Mouse (Mus musculus): ENCODE data around the gene Apbb1.

The Apbb1 gene

DNA sequence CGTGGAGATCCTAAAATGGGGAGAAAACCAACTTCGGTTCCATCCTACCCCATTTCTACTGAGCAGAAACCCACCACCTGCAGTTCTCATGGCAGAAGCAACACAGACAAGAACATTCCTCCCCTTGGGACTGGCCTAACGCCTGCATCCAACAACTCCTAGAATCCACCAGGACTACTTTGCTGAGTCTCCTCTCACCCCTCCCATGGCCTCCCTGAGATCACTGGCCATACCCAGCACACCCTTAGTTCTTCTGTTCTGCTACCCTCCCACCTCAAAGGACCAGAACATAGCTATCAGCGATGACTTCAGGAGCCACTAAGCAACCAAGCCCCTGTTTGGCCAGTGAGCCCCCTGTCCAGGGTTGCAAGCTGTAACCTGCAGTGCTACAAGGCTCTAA, 10.7 kb downstream of the Apbb1 start:
- no peak for DNase-seq (ENCODE audit: low spot score in 2 of 2)

DNA sequence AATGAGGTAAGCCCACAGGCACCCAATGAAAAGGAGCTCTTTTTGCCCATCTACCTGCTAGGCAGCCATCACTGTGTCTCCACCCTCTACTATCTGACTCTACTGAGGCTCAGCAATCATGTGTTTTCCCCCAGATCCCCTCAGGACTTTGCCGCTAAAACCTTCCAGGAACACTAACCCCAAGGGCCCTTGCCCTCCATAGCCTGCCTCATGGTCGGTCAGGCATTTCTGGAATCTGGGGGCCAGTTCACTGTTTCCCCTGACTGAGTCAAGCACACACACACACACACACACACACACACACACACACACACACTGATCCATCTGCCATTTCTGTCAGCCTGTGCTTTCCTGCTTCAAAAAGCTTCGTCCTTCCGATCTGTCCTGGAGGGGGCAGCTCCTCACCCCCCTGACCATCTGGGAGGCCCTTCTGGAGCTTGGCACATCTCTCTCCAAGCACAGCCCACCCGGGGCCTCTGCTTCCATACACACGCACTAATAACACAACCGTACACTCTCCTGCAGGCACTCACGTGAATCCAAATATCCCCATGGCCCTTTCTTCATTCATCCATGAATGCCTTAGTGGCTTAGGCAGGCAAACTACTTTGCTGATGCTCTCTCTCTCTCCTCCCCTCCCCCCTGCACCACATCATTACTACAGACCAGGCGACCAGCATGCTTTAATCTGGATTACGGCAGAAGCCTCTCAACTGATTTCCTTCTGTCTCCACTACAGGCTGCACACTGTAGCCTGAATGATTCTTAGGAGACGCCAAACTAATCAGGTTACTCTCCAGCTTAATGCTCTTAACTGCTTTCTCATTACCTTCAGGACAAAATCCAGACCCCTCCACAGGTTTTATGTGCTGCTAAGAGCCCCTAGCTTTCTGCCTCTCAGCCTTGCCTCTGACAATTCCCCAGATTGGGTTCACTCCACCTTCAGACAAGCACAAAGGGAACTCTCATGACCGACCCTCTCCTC, 11.6 kb downstream of the Apbb1 start:
- DNase-seq (ENCODE audit: low spot score in 2 of 2): no peak

DNA sequence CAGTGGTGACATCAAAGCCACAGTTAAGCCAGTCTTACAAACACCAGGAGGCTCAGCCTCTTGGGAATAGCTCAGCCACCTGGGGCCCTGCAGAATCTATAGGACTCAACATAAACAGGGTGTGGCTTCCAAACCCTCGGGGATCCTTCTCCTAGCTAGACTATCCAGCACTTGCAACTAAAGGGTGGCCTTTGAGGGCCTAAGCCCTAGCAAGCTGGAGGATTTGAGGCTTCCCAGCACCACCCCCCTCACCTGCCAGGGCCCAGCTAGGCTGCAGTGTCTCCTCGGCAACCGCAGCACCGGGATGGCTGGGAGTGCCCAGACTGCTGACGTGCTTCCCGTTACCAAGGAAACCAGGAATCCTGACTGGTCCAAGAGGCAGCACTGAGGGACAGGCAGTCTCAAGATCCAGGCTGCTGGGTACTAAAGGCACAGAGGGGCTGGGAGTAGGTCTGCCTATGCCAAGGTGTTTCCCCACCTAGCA, 12.4 kb downstream of the Apbb1 start:
- no peak for DNase-seq (ENCODE audit: low spot score in 2 of 2)

DNA sequence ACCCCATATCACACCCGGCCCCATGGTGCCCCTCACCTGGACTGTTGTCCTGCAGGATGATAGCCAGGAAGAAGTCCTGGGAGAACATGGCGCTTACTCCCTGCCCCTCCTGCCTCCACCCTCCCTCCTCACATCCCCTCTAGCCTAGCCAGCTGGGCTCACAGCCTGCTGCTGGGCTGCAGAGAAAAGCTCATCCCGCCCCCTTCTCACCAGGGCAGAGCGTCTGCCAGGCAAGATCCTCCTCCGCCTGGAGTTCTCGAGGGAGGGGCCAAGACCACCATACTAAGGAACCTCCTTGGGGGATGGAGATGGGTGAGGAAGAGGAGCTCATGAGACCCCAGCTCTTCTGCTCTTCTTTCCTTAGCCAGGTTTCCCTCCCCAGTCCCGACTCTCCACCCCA, 12.9 kb downstream of the Apbb1 start:
- DNase-seq (ENCODE audit: low spot score in 2 of 2): no peak

DNA sequence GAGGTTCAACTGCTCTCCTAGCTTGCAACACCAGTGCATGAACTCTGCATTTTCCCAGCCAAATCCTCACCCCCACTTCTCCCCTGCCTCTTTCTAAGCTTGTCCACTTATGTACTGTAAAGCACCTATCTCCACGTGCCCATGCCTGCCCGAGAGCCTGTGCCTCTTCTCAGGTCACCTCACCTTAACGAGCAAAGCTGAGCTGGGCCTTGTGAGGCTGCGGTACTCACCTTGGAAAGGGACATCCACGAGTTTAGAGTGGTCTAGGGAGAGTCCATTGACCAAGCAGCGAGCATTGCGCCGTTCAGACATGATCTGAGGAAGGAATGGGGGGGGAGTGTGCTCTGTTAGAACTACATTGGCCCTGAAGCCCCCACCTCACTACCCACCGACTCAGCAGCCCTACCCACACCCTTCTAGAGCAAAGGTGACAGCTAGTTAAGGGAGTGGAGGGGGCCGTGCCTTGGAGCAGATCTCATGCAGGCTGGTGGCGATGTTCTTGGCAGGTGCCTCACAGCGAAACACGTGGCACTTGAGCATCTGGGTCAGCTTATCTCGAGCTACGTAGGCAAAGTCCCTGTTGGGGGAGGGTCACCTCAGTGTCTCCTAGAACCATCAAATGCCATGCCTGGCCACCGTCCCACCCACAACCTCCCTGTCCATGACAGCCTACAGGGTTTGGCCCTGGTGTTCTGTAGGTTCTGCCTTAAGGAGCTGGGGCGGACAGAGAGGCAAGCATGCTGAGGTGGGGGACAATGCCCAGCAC, 16.2 kb downstream of the Apbb1 start:
- no peak for DNase-seq (ENCODE audit: low spot score in 2 of 2)

DNA sequence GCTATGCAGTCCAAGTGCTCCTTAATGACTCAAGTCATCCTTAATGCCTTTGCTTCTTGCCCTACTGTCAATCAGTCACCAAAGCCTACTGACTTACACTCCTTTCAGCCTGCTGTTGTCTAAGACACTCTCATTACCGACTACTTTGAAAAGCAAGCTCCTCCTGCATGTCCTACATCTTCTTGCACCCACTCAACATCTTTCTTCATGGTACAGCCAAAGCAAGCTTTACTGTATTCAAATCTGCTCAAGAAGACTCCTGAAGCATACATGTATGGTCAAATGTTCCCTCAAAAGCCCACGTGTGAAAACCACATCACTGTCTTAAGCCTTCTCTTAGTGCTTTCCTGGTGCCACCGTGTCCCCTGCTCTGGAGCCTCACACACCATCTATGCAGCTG, 18.1 kb downstream of the Apbb1 start:
- DNase-seq (ENCODE audit: low spot score in 2 of 2): no peak

DNA sequence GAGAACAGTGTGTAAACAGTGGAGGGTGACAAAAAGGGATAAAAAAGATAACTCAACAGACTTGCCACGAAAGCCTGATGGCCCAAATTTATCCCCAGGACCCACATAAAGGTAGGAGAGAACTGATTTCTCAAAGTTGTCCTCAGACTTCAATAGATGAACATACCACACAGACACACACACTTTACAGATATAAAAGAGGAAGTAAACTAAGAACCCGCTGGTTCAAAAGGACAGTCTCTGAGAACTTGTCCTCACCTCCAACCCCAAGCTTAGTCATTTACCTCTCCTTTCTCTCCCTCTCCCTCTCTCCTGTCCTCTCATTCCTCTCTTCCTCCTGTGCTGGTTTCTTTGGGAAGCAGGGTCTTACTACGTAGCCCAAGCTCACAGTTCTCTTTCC, 19.1 kb downstream of the Apbb1 start:
- DNase-seq (ENCODE audit: low spot score in 2 of 2): no peak

DNA sequence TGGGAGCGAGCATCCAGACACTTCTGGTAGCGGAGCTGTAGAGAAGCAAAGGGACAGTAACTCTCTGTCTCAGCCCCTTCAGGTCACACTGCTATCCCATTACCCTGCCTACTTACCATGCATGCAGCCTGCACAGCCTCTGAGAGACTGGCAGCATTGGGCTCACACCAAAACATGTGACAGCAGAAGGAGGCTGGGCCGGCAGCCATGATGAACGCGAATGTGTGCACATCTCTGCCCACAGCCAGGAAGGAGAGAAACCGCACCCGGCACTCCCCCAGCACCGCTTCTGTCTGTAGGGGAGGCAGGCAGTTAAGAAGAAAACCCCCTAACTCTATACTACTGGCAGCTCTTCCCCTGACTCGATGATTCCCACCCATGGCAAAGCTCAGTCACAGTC, 22.4 kb downstream of the Apbb1 start:
- DNase-seq (ENCODE audit: low spot score in 2 of 2): no peak

DNA sequence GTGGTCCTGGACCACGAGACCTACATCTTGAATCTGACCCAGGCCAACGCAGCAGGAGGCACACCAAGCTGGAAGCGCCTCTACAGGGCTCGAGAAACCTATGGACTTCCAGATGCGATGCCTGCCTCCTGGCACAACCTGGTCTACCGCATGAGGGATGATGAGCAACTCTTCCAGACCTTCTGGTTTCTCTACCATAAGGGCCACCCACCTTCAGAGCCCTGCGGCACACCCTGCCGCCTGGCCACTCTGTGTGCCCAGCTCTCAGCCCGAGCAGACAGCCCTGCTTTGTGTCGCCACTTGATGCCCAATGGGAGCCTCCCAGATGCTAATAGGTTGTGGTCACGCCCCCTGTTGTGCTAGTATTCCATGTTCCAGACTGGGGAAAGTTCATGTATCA, 23.8 kb downstream of the Apbb1 start:
- no peak for DNase-seq (ENCODE audit: low spot score in 2 of 2)

DNA sequence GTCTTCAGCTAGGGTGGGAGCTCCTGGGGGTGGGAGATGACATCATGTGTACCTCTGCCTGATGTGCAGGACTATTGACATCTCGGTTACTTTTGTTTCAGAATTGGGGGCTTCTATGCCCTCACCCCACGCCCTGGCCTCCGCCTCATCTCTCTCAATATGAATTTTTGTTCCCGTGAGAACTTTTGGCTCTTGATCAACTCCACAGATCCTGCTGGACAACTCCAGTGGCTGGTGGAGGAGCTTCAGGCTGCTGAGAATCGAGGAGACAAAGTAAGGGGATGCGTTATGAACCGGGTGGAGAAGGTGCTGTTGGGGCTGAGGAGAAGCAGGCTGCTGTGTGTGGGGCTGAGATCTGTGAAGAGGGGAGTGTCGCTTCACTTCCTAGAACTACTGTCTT, 25.0 kb downstream of the Apbb1 start:
- DNase-seq (ENCODE audit: low spot score in 2 of 2): no peak

DNA sequence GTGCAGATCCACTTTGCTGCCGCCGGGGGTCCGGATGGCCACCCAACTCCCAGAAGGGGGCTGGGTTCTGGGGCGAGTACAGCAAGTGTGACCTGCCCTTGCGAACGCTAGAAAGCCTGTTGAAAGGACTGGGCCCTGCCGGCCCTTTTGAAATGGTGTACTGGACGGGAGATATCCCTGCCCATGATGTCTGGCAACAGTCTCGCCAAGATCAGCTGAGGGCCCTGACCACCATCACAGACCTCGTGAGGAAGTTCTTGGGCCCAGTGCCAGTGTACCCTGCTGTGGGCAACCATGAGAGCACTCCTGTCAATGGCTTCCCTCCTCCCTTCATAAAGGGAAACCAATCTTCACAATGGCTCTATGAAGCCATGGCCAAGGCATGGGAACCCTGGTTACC, 25.9 kb downstream of the Apbb1 start:
- no peak for DNase-seq (ENCODE audit: low spot score in 2 of 2)

DNA sequence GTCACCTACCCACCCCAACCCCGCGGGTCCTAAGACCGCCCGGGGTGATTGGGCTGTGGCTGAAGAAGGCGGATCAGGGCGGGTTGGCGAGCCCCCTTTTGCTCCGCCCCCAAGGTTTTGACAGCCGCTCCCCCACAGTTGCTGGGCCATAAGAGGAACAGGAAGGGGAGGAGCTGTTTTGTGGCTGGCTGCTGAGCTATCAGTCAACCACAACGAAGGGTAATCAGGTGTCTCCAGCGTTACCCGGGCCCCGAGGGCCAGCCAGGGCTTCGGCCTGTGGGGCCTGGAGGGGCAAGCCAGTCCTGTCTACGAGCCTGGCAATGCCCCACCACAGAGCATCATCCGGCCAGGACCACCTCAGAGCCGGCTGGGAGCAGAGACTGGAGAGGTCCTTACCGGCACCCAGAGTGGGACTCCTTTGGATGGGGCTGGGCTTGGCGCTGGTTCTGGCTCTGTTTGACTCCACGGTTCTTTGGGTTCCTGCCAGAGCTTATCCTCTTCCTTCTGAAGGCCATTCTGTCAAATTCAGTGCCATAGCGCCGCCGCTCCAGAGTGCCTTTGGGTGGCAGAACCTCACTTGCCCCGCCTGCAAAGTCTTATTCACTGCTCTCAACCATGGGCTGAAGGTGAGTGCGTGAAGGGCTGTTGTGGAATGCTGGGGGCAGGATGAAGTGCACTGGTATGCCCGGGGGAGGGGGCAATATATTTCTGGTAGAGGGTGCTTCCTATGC, 27.1 kb downstream of the Apbb1 start, which contains the start of gene Smpd1:
Gene Smpd1 (plus strand): TSS at position 149 of the 731 bp plus-strand sequence.
- DNase-seq (ENCODE audit: low spot score in 2 of 2): peak; percentile 71 to 79

DNA sequence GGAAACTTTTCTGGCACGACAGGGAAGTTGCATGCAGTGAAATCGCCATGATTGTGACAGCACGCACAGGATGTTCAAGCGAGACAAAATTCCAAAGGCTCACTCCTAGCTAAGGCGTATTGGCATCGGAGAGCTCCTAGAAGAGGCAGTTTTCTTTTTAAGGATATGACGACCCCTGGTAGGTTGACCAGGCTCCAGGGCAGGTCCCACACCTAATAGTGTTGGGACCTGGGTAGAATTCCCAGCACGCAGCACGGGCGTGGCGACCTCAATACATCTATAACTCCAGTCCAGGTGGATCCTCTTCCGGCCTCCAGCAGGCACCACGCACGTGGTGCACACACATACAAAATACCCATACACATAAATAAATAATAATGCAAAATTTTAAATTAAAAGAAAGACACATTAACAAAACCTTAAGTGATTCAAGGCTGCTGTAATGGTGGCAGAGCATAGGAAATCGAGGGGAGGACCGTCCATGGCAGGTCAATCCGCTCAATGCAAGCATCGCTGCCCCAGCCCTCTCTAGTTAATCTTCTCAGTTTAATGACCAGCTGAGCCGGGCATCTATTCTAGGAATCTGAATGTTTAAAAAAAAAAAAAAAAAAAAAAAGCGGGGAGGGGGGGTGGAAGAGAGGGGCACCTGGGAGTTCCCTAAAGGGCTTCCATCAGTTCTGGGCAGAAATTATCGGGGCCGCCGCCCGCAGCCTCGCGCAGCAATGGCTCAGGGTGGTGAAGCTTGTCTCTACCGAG, 27.8 kb downstream of the Apbb1 start:
- DNase-seq (ENCODE audit: low spot score in 2 of 2): no peak

DNA sequence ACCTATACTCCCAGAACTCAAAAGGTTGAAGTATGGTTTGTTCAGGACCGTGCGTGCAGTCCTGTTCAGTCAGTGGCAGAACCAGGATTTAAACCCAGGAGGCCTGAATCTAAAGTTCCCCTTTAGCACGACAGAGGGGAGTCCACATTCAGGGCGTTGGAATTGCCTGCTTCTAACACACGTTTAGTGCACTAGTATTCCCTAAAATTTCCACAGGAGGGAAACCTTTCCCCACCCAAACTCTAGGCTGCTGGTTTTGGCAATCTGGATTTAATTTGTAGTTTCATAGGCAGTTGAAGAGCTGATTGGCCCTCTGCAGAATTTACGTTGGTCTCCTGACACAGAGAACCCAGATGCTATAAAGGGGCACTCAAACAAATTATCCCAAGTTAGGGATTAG, 32.4 kb downstream of the Apbb1 start:
- no peak for DNase-seq (ENCODE audit: low spot score in 2 of 2)

DNA sequence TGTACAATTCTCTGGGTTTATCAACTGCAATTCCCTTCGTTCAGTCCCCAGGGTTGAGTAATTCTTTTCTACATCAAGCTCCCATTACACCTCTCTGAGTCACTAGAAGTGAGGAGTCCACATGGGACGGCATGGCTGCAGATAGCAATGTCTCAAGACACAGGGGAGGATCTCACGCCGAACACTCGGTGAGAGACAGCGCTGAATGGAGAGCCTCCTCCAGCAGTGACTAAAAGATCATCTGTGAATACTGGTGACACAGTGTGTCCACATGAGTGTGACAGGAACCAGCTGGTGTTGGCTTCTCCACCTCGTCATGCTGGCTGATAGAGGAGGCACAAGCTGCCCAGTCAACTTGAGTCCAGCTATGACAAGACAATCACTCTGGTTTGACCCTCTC, 33.5 kb downstream of the Apbb1 start:
- no peak for DNase-seq (ENCODE audit: low spot score in 2 of 2)

DNA sequence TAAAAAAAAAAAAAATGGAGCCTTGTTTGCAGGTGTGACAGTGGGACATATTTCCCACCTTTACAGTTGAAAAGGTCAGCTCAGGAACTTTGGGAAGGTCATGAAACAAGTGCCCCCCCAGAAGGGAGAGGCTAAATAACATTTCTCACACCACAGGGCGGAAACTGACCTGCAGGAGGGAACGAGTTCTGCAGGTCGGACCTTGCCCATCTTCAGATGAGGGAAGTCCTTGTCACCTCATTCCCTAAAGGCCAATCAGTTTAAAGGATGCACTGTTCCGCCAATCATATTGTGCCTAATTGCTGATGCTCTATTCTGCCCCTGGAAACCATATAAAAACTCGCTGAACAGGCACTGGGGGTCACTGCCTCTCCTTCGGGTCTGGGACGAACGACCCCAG, 35.5 kb downstream of the Apbb1 start:
- no peak for DNase-seq (ENCODE audit: low spot score in 2 of 2)

DNA sequence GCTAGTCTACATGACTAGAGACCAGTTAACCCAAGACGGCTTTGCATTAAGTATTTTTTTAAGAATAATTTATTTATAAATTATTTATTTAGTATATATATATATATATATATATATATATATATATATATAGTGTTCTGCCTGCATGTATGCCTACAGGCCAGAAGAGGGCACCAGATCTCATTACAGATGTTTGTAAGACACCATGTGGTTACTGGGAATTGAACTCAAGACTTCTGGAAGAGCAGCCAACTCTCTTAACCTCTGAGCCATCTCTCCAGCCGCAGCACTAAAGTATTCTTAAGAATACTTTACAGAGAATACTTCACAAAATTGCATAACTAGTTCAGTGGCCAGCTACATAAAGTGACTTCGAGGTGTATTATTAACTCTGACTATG, 47.3 kb downstream of the Apbb1 start:
- no peak for DNase-seq (ENCODE audit: low spot score in 2 of 2)

DNA sequence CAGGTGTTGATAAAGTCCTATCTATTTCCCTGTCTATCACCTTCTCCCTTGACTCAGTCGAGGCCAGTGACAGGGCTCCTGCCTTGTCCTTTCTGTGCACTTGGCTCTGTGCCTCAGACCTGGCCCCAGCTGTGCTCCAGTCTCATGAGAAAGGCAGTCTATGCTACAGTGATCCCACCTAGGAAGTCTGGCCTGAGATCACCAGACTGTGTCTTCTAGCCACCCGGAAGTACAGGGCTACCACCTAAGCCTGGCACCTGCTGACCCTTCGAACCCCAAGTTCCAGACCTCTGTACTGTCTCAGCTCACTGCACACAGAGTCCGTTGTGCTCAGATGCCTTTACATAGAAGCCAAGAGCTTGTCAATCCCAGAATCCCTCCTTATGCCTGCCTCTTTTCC, 53.4 kb downstream of the Apbb1 start:
- DNase-seq (ENCODE audit: low spot score in 2 of 2): no peak

DNA sequence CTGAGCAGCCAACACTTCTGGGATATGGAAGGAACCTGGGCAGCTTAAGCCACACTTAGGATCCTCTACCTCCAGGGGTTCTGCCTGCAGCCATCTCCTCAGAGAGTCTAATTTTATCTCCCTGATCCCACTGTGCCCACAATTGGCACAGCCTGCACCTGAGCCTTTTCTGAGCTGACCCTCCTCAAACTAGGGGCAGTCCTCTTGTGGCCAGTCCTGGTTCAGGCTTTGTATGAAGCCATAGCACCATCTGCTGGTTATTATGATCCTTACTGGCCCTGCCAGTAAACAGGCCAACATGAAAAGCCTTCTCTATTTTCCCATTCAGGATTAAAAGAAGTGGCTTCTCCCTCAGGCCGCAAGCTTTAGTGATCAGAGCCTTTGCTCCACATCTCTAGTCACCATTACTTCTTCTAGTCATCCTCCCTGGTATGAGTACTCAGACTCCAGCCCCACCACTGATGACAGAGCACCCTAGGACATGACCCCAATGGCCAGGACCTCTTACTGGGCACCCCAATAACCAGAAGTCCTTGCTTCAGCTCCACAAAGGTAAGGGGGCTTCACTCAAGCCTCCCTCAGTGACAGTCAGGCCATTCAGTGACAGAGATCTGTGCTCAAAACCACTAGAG, 54.0 kb downstream of the Apbb1 start:
- DNase-seq (ENCODE audit: low spot score in 2 of 2): no peak

DNA sequence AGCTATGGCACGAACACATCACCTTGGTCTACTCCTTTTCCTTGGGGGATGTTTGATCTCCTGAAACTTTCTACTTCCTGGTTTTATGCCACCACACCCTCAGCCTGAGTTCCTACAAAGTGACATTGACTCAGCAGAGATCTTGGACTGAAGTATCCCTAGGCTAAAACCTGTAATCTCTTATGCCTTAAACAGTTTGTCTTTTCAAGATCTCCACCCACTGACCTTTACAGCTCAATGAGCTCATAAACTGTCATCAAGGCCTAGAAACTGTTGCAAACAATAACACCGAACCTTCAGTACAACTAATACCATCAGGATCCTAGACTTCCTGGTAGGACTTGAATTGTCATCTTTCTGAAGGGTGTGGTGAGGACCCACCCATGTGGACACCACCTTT, 57.2 kb downstream of the Apbb1 start:
- DNase-seq (ENCODE audit: low spot score in 2 of 2): no peak

DNA sequence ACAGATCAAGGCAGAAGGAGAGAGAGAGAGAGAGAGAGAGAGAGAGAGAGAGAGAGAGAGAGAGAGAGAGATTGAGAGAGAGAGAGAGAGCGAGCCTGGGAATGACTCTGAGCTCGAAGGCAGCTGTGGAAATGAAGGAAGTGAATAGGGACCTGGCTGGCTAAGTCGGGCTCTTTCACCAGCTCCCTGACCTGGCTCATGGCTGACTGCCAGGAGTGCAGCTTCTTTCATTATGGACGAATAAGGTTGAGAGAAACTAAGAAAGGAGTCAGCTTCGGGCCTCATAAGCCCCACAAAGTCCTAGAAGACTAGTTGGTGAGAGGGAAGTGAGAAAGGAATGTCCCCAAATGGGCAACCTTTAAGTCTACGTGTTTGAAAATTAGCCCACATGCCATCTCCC, 61.3 kb downstream of the Apbb1 start:
- DNase-seq (ENCODE audit: low spot score in 2 of 2): no peak
